Mouse (Mus musculus) olfactory bulb, adult 2 months (tissue): Measurements from ENCODE around the gene Ankrd31. TPM values are rescaled to one million over a fixed set of nuclear protein-coding genes. Genes with fewer than 3 reads are reported as not detected.

Source experiments
- H3K27ac ChIP-seq: fragments of 200-500 bp; 2 replicates; pipeline ENCODE4 v1.5.1; 2012; ENCODE audit warnings: low read depth, low read length; ENCODE audit not compliant: insufficient read depth
- H3K4me1 ChIP-seq: fragments of 200-500 bp; 2 replicates; pipeline ENCODE4 v1.6.1; 2012; ENCODE audit warnings: low read length; ENCODE audit not compliant: control insufficient read depth, insufficient read depth
- H3K4me3 ChIP-seq: fragments of 200-500 bp; 2 replicates; pipeline ENCODE4 v1.5.1; 2012; ENCODE audit warnings: mild to moderate bottlenecking, low read depth, low read length, moderate library complexity; ENCODE audit not compliant: insufficient read depth
- CTCF ChIP-seq: fragments of 200-500 bp; IDR thresholded peaks from 2 replicates; pipeline ENCODE4 v1.5.1; 2012; ENCODE audit warnings: low read depth, mild to moderate bottlenecking, low read length, moderate library complexity; ENCODE audit not compliant: insufficient read depth
- POLR2A ChIP-seq: fragments of 200-500 bp; IDR thresholded peaks from 2 replicates; pipeline ENCODE4 v1.6.1; 2012; ENCODE audit warnings: mild to moderate bottlenecking, low read depth, low read length, moderate library complexity; ENCODE audit not compliant: insufficient read depth
- WGBS: fragments of 180-500 bp; shearing (Covaris S2); methylation state at CpG from one replicate; pipeline ENCODE4 v1.1.7; 2018; 5-methylcytosine and 5-hydroxymethylcytosine counted together
- polyA plus RNA-seq: library from polyadenylated mRNA; stranded (reverse); fragments of >200 nt; gene quantifications from 2 replicates; pipeline ENCODE4 v1.2.4, GENCODE M21; 2012; ENCODE audit warnings: low replicate concordance; ENCODE audit not compliant: missing spikeins, insufficient read depth, insufficient read length

The Ankrd31 gene
- polyA plus RNA-seq = not detected in 2 replicates

DNA sequence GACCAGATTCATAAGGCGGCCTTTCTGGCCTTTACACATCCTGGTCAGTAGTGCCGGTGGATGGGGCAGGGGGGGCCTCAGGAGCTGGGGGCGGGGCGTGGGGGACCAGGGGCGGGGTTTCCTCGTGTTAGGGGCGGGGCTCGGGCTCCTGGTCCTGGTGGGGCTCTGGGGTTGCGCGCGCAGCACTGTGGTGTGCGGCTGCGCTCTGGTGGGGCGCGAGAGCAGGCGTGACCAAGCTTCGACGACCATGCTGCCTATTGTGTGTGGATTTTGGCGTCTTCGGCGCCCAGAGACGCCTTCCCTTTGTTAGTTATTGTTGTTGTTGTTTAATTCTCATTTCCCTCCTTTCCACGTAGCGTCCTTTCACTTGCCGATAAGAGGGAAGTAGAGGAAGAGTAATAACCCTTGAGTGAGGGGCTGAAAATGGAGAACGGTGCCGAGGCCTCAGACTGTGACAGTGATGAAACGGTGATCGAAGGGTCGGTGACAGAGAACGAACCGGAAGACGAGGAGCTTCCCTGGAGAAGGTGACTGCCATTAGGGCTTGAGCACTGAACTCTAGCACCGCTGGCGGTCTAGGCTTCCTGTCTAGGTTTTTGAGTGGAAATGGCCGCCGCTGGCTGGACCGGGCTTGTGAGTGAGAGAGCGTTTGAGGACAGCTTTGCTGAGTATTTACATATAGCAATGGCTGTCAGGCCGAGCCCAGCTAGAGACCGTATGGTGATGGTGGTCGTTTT is at the start of gene Ankrd31:
Ankrd31 (plus strand) TSS at position 164 of the 737 bp plus-strand sequence.
- Histone ChIP-seq H3K27ac (no peak within 1 kb of the TSS), H3K4me1 (no peaks in the 10 kb centered on the region), H3K4me3 (no peak within 1 kb of the TSS)
- TF ChIP-seq CTCF (no peak), POLR2A (no peak)
- 91% methylated on average over 42 of the region's 42 CpGs for WGBS

DNA sequence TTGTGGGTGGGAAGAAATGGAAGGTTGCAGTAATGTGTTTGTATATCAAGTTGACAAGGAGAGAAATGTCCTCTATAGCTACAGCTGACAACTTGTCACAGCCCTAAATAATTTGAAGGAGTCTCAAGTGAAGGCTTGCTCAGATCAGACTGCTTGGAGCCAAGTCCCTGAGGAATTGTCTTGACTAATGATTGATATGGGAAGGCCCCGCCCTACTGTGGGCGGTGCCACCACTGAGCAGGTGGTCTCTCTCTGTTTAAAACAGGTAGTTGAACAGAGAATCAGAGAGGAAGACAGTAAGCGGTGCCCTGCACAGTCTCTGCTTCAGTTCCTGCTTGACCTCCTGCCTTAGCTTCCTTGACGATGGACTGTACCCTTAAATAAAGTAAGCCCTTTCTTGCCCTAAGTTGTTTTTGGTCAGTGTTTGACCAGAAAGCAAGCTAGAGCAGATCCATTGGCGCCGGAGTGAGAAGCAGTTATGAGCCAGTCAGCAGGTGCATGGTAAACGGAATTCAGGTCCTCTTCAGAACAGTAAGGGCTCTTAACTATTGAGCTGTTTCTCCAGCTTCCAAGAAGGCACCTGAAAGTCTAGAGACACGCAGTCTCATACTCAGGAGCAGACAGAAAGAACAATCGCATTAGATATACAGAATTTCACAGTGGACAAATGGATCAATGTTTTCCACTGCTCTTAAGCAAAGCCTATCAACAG is 45.3 kb upstream of the Ankrd31 start:
- H3K27ac ChIP-seq = no peak overlapping the region
- no peaks in the 10 kb centered on the region for H3K4me1 ChIP-seq
- WGBS = 85% methylated on average over 9 of the region's 9 CpGs
- TF ChIP-seq POLR2A = no peak
- no peak for TF ChIP-seq CTCF
- H3K4me3 ChIP-seq = no peak overlapping the region

DNA sequence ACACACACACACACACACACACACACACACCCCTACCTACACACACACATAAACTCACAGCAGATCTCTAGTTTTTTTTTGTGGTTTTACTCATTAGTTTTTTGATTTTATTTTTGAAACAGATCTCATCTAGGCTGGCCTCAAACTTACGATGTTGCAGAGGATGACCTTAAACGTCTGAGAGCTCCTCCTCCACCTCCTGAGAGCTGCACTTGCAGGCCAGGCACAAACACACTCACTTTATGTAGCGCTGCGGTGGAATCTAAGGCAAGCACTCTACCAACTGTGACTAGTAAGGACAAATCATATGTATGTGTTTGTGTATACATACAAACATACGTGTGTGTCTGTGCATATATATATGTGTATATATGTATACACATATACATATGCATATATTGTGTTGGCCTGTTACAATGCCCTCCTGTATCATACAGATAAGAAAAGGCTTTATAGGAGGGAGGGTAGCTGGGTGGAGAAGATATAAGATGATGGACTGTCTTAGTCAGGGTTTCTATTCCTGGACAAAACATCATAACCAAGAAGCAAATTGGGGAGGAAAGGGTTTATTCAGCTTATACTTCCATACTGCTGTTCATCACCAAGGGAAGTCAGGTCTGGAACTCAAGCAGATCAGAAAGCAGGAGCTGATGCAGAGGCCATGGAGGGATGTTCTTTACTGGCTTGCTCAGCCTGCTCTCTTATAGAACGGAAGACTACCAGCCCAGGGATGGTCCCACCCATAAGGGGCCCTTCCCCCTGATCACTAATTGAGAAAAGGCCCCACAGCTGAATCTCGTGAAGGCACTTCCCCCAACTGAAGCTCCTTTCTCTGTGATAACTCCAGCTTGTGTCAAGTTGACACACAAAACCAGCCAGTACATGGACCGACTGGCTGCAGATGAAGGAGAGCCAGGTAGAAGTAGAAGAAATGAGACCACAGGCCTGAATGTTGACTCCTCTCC is 38.5 kb upstream of the Ankrd31 start:
- Histone ChIP-seq H3K4me3 (no peak overlapping the region), H3K4me1 (no peaks in the 10 kb centered on the region), H3K27ac (no peak overlapping the region)
- TF ChIP-seq CTCF (no peak), POLR2A (no peak)
- 82% methylated on average over 8 of the region's 8 CpGs for WGBS

DNA sequence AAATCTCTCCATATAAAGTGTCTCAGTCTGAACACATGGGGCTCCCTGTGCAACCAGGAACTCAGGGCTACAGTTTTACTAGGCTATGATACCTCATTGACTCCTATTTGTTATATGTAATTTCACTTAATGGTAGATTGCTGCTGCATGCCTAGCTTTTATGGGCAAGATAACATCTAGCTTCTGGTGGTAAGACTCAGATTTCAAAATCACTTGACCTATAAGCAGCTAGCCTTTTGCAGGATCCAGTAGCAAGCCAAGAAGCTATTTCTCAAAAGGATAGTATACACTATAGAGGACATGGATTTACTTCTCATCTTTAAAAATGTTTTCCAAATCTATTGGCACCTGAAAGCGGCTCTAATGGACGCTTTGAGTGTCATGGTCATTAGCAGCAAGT is 31.8 kb upstream of the Ankrd31 start:
- Histone ChIP-seq H3K4me3 (no peak overlapping the region), H3K4me1 (no peaks in the 10 kb centered on the region), H3K27ac (no peak overlapping the region)
- WGBS = 97% methylated on average over 2 of the region's 2 CpGs
- no peak for TF ChIP-seq CTCF
- TF ChIP-seq POLR2A = no peak

DNA sequence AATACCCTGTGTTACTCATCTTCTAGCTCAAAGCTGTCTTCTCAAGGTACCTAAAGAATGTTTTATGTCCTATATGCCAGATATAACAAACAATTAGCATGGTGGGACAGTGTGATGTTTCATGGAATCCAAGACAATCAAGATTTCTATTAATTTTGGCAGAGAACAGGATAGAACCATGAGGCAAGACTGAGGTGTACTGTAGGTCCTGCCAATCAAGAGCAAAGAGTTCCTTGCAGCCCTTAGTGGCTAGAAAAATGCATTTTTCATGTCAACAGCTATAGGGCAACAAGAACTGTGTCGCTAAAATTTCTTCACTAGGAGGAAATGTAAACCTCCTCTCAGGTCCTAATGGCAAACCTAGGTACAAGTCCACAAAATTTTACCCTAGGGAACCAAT is 30.3 kb upstream of the Ankrd31 start:
- TF ChIP-seq CTCF (no peak), POLR2A (no peak)
- no peaks in the 10 kb centered on the region for H3K4me1 ChIP-seq
- no peak overlapping the region for H3K4me3 ChIP-seq
- H3K27ac ChIP-seq = no peak overlapping the region
- WGBS = 57% methylated on average over 1 of the region's 1 CpGs

DNA sequence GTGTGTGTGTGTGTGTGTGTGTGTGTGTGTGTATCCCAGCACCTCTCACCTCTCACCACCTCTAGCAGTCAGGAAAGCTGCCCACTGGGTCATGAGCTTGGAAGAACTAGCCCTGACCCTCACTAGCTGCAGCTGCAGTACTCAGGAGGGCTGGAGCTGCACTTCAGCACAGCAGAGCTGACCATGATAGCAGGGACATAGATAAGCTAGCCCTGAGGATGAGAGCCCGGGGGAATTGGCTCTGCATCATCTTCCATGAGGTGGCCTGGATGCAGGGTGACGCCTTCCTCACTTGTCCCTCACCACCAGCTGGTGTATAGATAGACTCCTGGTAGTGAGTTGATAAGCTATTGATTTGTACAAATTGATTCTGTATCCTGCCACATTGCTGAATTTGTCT is 28.1 kb upstream of the Ankrd31 start:
- TF ChIP-seq POLR2A (no peak), CTCF (no peak)
- Histone ChIP-seq H3K4me3 (no peak overlapping the region), H3K27ac (no peak overlapping the region), H3K4me1 (no peaks in the 10 kb centered on the region)
- 91% methylated on average over 2 of the region's 2 CpGs for WGBS

DNA sequence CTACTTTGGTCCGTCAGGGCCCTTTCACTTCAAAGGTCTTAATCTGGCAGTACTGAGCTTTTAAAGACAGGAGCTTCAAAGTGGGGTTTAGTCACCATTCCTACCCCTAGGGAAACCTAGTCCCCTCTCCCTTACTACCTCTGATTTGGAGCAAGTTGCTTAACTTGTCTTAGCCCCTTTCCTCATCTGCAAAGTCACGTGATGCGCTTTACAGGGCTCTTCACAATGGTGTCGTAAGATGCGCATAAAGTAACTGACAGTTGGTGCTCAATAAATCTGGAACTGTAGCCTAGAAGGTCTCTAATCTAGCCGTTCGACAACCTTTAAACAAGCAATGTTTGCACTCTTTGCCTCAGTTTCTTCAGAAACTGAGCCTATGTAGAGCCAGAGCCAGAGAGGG is 19.8 kb upstream of the Ankrd31 start:
- H3K27ac ChIP-seq = no peak overlapping the region
- 90% methylated on average over 7 of the region's 7 CpGs for WGBS
- H3K4me1 ChIP-seq = no peaks in the 10 kb centered on the region
- no peak overlapping the region for H3K4me3 ChIP-seq
- TF ChIP-seq POLR2A (no peak), CTCF (no peak)

DNA sequence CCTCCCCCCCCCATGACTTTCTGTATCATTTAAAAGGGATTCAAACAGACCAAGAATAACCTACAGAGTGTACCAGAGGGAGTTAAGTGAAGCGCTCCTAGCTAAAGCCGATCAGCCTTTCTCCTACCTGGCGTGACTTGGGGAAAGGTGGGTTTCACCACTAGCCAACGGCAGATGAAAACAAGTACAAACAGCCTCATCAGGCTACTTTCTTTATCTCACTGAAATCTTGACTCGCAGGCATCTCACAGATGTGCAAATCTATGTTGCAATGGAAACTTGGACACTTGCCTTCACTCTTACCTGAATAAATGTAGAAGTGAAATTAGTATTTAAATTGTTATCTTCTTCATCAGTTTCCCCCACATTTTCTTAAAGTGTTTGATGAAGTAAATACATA is 18.9 kb upstream of the Ankrd31 start:
- WGBS = 94% methylated on average over 5 of the region's 5 CpGs
- Histone ChIP-seq H3K4me3 (no peak overlapping the region), H3K27ac (no peak overlapping the region), H3K4me1 (no peaks in the 10 kb centered on the region)
- TF ChIP-seq CTCF = no peak
- no peak for TF ChIP-seq POLR2A

DNA sequence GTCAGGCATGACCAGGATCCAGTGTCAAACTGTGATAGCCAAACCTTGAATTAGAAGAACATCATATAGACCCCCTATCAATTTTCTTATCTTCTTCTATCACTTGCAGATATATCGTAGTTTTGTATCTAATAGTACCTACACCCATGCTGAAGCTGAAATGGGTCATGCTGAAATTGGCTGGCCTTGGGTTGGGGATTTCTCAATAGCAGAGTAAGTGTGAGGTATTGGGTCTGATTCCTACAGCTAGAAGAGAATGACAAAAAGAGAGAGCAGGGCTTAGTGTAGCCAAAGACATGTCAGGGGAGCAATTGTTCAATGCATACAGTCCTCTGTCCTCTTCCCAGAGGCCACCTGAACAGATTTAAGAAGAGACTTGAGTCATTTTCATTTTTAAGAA is 18.0 kb upstream of the Ankrd31 start:
- TF ChIP-seq POLR2A = no peak
- Histone ChIP-seq H3K4me3 (no peak overlapping the region), H3K27ac (no peak overlapping the region), H3K4me1 (no peaks in the 10 kb centered on the region)
- WGBS = 92% methylated on average over 1 of the region's 1 CpGs
